Comparison of ENCODE assay signal across 8 mouse cellular contexts in genomic region chr3:119782946-119783701, GRCm38 (mm10). TPM values are rescaled to one million over a fixed set of nuclear protein-coding genes. Genes with fewer than 3 reads are reported as not detected.
DNase-seq lines count a peak whose midpoint lies in the region; ATAC-seq and TF ChIP-seq lines count a peak whose summit lies in the region.

No protein-coding gene starts in this region.

- ATAC-seq in kidney, embryonic 14.5 days (ENCODE audit: low FRiP score, low TSS enrichment) = peak; percentile 93
- peak; percentile 88 for ATAC-seq in limb, embryonic 15.5 days (ENCODE audit: insufficient number of reproducible peaks, low FRiP score, low TSS enrichment, low read depth)
- ATAC-seq in midbrain, postnatal 0 days (ENCODE audit: low FRiP score) = peak; percentile 95

- H3K9ac ChIP-seq in kidney, embryonic 14.5 days (ENCODE audit: low read depth, low read length) = peak overlapping the region; percentile 100
- peak overlapping the region; percentile 99 for H3K9ac ChIP-seq in limb, embryonic 15.5 days
- H3K9ac ChIP-seq in midbrain, postnatal 0 days (replicated peaks; ENCODE audit: low read length, poor library complexity, severe bottlenecking) = peak overlapping the region; percentile 99

- peak overlapping the region; percentile 72 for H3K4me2 ChIP-seq in kidney, embryonic 14.5 days (replicated peaks; ENCODE audit: low read depth, low read length)
- peak overlapping the region; percentile 54 for H3K4me2 ChIP-seq in limb, embryonic 15.5 days
- H3K4me2 ChIP-seq in midbrain, postnatal 0 days (ENCODE audit: low read depth, low read length, poor library complexity, severe bottlenecking) = peak overlapping the region; percentile 63

- under 1% methylated on average over 64 of the region's 89 CpGs for WGBS in heart, embryonic 10.5 days
- WGBS in kidney, embryonic 14.5 days = under 1% methylated on average over 23 of the region's 89 CpGs
- under 1% methylated on average over 80 of the region's 89 CpGs for WGBS in limb, embryonic 15.5 days
- under 1% methylated on average over 49 of the region's 89 CpGs for WGBS in midbrain, postnatal 0 days

- H3K36me3 ChIP-seq in heart, embryonic 10.5 days = peaks cover 15% of the 10 kb centered on the region; the same call in 1 of the 2 replicates
- H3K36me3 ChIP-seq in kidney, embryonic 14.5 days (ENCODE audit: control insufficient read depth, insufficient read depth, low read length) = peaks cover 8% of the 10 kb centered on the region; the same call in 1 of the 2 replicates
- no peaks in the 10 kb centered on the region for H3K36me3 ChIP-seq in limb, embryonic 15.5 days
- H3K36me3 ChIP-seq in midbrain, postnatal 0 days (ENCODE audit: insufficient read depth, low read length) = no peaks in the 10 kb centered on the region

- peak overlapping the region; percentile 79 for H3K4me3 ChIP-seq in embryonic fibroblast, embryonic 13.5 days (ENCODE audit: insufficient read depth, low read length)
- H3K4me3 ChIP-seq in heart, embryonic 10.5 days = peak overlapping the region; percentile 96
- H3K4me3 ChIP-seq in kidney, embryonic 14.5 days (ENCODE audit: low read length) = peak overlapping the region; percentile 92
- H3K4me3 ChIP-seq in limb, embryonic 15.5 days = peak overlapping the region; percentile 93
- peak overlapping the region; percentile 94 for H3K4me3 ChIP-seq in midbrain, postnatal 0 days (ENCODE audit: low read depth, low read length)

- no peak for TF ChIP-seq CTCF in embryonic fibroblast, embryonic 13.5 days (IDR thresholded peaks at IDR 0.05; ENCODE audit: borderline replicate concordance, insufficient read depth, low read length)
- TF ChIP-seq CTCF in midbrain, postnatal 0 days (IDR thresholded peaks at IDR 0.05) = no peak

- peaks cover 3% of the 10 kb centered on the region; the same call in 1 of the 2 replicates for H3K4me1 ChIP-seq in embryonic fibroblast, embryonic 13.5 days (ENCODE audit: control insufficient read depth, insufficient read depth, low read length)
- H3K4me1 ChIP-seq in heart, embryonic 10.5 days = peaks cover 8% of the 10 kb centered on the region; the same call in 1 of the 2 replicates
- peaks cover 12% of the 10 kb centered on the region; the same call in 1 of the 2 replicates for H3K4me1 ChIP-seq in kidney, embryonic 14.5 days (ENCODE audit: control insufficient read depth, insufficient read depth, low read length)
- peaks cover 8% of the 10 kb centered on the region for H3K4me1 ChIP-seq in limb, embryonic 15.5 days
- peaks cover 17% of the 10 kb centered on the region for H3K4me1 ChIP-seq in midbrain, postnatal 0 days (ENCODE audit: insufficient read depth, low read length)

- H3K9me3 ChIP-seq in heart, embryonic 10.5 days = no peaks in the 10 kb centered on the region
- no peaks in the 10 kb centered on the region for H3K9me3 ChIP-seq in kidney, embryonic 14.5 days (ENCODE audit: control insufficient read depth, low read length)
- no peaks in the 10 kb centered on the region for H3K9me3 ChIP-seq in limb, embryonic 15.5 days
- H3K9me3 ChIP-seq in midbrain, postnatal 0 days (ENCODE audit: low read length) = no peaks in the 10 kb centered on the region

- TF ChIP-seq POLR2A in embryonic fibroblast, embryonic 13.5 days (IDR thresholded peaks at IDR 0.05; ENCODE audit: low read depth, low read length) = peak; percentile 51

- H3K27ac ChIP-seq in embryonic fibroblast, embryonic 13.5 days (ENCODE audit: insufficient read depth, low read length) = peak overlapping the region; percentile 76
- peak overlapping the region; percentile 100 for H3K27ac ChIP-seq in heart, embryonic 10.5 days
- H3K27ac ChIP-seq in kidney, embryonic 14.5 days (ENCODE audit: low read depth, low read length) = peak overlapping the region; percentile 97
- peak overlapping the region; percentile 97 for H3K27ac ChIP-seq in limb, embryonic 15.5 days
- peak overlapping the region; percentile 99 for H3K27ac ChIP-seq in midbrain, postnatal 0 days (ENCODE audit: low read depth, low read length)

- peak; percentile 84 to 88 for DNase-seq in B cell, adult 2 months
- peak; percentile 91 for DNase-seq in brain, adult 2 months (ENCODE audit: low read depth, low spot score)
- DNase-seq in heart, embryonic 10.5 days (ENCODE audit: low spot score) = peak; percentile 88
- peak; percentile 93 for DNase-seq in midbrain, postnatal 0 days (ENCODE audit: low spot score)
- peak; percentile 81 to 88 for DNase-seq in spleen, postnatal 10 days (ENCODE audit: low spot score in 2 of 2)

- no peaks in the 10 kb centered on the region for H3K27me3 ChIP-seq in heart, embryonic 10.5 days (ENCODE audit: insufficient read depth, poor library complexity, severe bottlenecking)
- H3K27me3 ChIP-seq in kidney, embryonic 14.5 days (ENCODE audit: control insufficient read depth, insufficient read depth, low read length) = no peaks in the 10 kb centered on the region
- no peaks in the 10 kb centered on the region for H3K27me3 ChIP-seq in limb, embryonic 15.5 days
- H3K27me3 ChIP-seq in midbrain, postnatal 0 days (ENCODE audit: insufficient read depth, low read length) = no peaks in the 10 kb centered on the region

RNA-seq across cellular contexts. Expression of gene Ptbp2, which starts 1.1 kb away (rescaled TPM):
- polyA plus RNA-seq in embryonic fibroblast, embryonic 13.5 days (2011; ENCODE audit: insufficient read length, low read depth, missing spikeins) = 53.2 and 63.6 TPM in 2 replicates
- 70.6 and 83.2 TPM in 2 replicates for polyA plus RNA-seq in heart, embryonic 10.5 days (2016; fragmentation: Nextera tagmentation; extraction: Ambion mirVana)
- 66.9 and 95.7 TPM in 2 replicates for polyA plus RNA-seq in kidney, embryonic 14.5 days (2014; fragmentation: Nextera tagmentation; extraction: Ambion mirVana)
- polyA plus RNA-seq in limb, embryonic 15.5 days (2015; fragmentation: Nextera tagmentation; extraction: Ambion mirVana) = 46.5 and 47.4 TPM in 2 replicates
- 236 and 298 TPM in 2 replicates for total RNA-seq in midbrain, postnatal 0 days (2014; rRNA removed)
- 162 and 180 TPM in 2 replicates for polyA plus RNA-seq in midbrain, postnatal 0 days (2015; fragmentation: Nextera tagmentation; extraction: Ambion mirVana)

Comparison
In these comparisons a context has a peak if more than half of its experiments do, and no peak if none do; other contexts are left out.
1. Peak in every context shown above with its lines: DNase-seq, ATAC-seq, H3K4me3 ChIP-seq and H3K27ac ChIP-seq.